Mouse (Mus musculus) urinary bladder, postnatal 10 days (tissue): ENCODE results near the gene Gas8.
"Not testable (repeated sequence)": the region's sequence is repeated elsewhere in the genome, so short reads cannot be mapped to it uniquely, and the experiment has no call there.

Experiments
- DNase-seq: peaks from one replicate; pipeline ENCODE4 v3.0.0; 2022; ENCODE audit warnings: low spot score

The Gas8 gene

GRCm38 (mm10) chr8:123514781-123515539 lies 3.7 kb upstream of the Gas8 start, which contains the start of gene Dbndd1:
Gene Dbndd1, minus strand, starts transcription at chr8:123515463.
- DNase-seq, result no peak

- no peak for DNase-seq
Measured at GRCm38 (mm10) chr8:123515540-123515897, 3.1 kb upstream of the Gas8 start.

- DNase-seq, result no peak
Measured at GRCm38 (mm10) chr8:123516596-123516995, 2.0 kb upstream of the Gas8 start.

GRCm38 (mm10) chr8:123518172-123518571 lies 462 bp upstream of the Gas8 start:
- no peak for DNase-seq

- not testable (repeated sequence) for DNase-seq
Measured at GRCm38 (mm10) chr8:123520048-123520447, 1.4 kb downstream of the Gas8 start.

- no peak for DNase-seq
Measured at GRCm38 (mm10) chr8:123527720-123528489, 9.3 kb downstream of the Gas8 start.

- no peak for DNase-seq
Measured at GRCm38 (mm10) chr8:123536242-123536989, 17.8 kb downstream of the Gas8 start.

GRCm38 (mm10) chr8:123536990-123537380 lies 18.4 kb downstream of the Gas8 start:
- DNase-seq, result no peak

- not testable (repeated sequence) for DNase-seq
Measured at GRCm38 (mm10) chr8:123537641-123538040, 19.0 kb downstream of the Gas8 start.

- DNase-seq, result not testable (repeated sequence)
Measured at GRCm38 (mm10) chr8:123564221-123564620, 45.6 kb downstream of the Gas8 start.

- DNase-seq, result peak; percentile 9
Measured at GRCm38 (mm10) chr8:123575386-123575785, 56.8 kb downstream of the Gas8 start.
